Mouse (Mus musculus) liver (tissue): ENCODE data around the gene Omt2b.
"Not testable (repeated sequence)": the region's sequence is repeated elsewhere in the genome, so short reads cannot be mapped to it uniquely, and the experiment has no call there.

Source experiments
- DNase-seq: peaks from one replicate; pipeline ENCODE4 v3.0.0-alpha.2; 2020; ENCODE audit warnings: mixed read lengths

Gene Omt2b

DNA sequence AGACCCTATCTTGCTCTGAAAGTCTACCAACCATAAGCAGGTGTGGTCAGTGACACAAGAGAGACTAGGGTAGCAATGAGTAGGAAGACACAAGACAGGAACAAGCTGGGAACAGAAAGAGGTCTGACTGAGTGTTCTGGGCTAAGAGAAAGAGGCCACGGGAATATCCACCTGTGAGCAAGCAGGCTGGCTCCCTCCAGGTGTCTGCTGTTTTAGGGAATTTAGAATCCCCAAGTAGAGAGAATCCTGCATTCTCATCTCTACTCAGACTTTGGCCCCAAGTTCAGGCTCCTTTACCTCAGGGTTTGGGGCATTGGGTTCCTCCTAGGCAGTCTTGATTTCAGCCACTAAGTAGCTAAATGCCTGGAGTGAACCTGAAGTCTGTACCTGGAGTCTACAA is at the start of gene Omt2b:
Omt2b (plus strand) TSS at position 301 of the 400 bp plus-strand sequence.
- not testable (repeated sequence) for DNase-seq

DNA sequence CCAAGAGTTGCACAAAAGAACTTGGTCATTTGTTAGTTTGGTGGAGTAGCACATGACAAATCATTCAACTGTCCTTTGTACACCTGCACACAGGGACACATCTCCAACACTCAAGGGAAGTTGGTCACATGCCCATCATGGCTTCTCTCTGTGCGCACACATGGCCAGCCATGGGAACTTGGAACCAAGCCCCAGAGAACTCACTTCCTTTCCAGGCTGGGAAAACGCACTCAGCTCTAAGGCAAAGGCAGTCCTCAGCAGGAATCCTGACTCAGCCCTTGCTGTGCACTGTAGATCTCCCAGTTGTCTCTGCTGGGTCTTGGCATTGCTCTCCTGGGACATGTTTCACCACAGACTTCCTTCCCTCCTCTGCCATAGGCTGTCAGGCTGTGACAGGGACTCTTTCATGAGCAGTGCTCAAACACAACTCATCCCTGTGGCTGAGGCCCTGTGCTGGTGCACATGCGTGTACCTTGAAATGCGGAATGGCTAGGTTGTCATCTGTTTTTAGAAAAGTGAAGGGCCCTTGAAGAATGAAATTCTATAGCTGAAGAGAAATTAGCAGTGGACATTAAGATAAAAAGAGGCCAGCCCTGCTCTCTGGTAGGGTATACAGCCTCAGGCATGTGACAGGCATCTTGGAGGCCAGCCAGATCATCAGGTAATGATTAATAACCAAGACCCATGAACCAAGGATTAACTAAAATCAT is 45.2 kb upstream of the Omt2b start:
- DNase-seq, result not testable (repeated sequence)

GRCm38 (mm10) chr9:78289063-78289462 is 38.3 kb upstream of the Omt2b start:
- DNase-seq, result not testable (repeated sequence)

- DNase-seq, result not testable (repeated sequence)
Observed at GRCm38 (mm10) chr9:78289723-78290122, 37.7 kb upstream of the Omt2b start, which contains the start of gene Gm10639. Gene Gm10639, plus strand, starts transcription at chr9:78289923.

- not testable (repeated sequence) for DNase-seq
Observed at GRCm38 (mm10) chr9:78292462-78292861, 34.9 kb upstream of the Omt2b start.

- DNase-seq, result not testable (repeated sequence)
Observed at GRCm38 (mm10) chr9:78293683-78294082, 33.7 kb upstream of the Omt2b start.

DNA sequence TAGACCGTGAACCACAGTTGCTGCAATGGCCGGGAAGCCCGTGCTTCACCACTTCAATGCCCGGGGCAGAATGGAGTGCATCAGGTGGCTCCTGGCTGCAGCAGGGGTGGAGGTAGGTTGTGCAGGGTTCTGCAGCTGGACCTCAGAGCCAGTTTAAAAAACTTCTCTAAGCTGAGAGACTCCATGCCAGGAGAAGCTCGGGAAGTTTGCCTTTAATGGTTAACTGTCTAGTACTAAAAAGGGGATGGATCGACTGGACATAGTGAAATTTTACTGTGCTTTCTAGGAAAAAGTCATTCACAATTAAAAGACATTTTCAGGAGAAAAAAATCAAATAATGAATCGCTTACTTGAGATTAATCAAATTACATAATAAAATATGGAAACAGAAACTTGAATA is 32.6 kb upstream of the Omt2b start:
- not testable (repeated sequence) for DNase-seq

DNA sequence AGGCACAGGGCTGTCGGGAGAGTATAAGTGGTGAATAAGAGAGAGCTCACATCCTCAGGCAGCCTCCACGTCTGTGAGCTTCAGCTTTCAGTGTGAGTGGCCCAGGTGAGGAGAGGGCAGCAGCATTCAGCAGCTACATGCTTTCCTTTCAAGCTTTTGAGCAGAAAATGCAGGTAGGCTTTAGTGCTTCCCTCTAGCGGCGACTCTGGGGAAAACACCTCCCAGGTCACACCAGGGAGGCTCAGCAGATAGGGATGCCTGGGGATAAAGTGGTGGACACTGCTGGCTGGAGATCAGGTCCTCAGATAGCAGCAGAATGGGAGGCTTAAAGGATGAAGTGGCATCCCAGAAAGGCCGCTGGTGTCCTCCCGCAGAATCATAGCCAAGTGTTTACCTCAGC is 31.3 kb upstream of the Omt2b start:
- DNase-seq, result peak; percentile 59

DNA sequence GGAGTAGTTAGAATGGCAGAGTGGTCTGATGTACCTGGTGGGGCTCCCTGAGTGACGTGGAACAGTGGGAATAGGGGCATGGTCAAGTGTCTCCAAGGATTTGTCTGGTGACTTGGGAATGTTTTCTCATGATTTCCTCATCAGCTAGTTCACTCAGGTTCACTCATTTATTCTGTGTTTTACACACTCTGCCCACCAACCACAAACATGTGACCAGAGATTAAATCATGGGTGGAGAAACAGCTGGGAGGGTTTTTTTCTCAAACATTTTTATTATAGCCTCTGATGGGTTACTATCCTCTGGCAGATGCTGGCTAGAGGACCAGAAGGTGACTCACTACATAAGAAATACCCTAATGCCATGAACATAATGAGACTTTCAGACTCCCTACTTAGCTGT is 29.2 kb upstream of the Omt2b start:
- DNase-seq, result no peak

DNA sequence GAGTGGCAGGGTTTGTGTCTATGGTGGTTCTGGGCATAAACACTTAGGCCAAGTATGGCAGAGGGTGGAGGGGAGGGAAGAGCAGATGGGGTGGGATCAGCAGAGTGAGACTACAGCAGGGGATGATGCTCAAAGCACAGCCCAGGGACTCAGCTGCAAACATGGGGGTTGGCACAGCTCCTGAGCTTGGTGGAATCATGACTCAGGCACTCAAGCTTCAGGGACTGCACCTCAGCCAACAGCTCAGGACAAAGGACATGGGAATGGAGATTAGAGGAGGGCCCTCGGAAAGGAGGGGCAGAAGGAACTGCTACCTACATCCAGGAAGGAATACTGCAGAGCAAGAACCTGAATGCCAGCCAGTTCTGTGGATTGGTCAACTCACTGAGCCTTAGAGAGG is 28.2 kb upstream of the Omt2b start:
- not testable (repeated sequence) for DNase-seq

DNA sequence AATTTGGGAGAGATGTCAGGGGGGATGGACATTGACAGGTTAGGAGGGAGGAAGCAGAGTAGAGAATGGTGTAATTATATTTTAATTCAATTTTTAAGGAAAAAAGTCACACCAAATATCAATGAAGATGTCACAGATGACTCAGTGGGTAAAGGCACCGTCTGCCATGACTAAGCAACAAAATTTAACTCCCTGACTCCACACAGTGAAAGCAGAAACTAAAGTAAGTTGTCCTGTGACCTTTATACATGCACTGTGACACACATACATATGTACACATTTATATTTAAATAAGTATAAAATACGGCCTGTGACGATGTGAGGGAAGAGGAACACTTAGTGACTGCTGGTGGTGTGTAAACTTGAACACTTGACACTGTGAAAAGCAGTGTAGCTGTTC is 19.3 kb upstream of the Omt2b start:
- not testable (repeated sequence) for DNase-seq

GRCm38 (mm10) chr9:78314696-78315095 is 12.7 kb upstream of the Omt2b start, which contains the start of gene Omt2a:
Gene Omt2a, minus strand, starts transcription at chr9:78314796.
- DNase-seq, result no peak

- DNase-seq, result no peak
Observed at GRCm38 (mm10) chr9:78319499-78319898, 7.9 kb upstream of the Omt2b start.

DNA sequence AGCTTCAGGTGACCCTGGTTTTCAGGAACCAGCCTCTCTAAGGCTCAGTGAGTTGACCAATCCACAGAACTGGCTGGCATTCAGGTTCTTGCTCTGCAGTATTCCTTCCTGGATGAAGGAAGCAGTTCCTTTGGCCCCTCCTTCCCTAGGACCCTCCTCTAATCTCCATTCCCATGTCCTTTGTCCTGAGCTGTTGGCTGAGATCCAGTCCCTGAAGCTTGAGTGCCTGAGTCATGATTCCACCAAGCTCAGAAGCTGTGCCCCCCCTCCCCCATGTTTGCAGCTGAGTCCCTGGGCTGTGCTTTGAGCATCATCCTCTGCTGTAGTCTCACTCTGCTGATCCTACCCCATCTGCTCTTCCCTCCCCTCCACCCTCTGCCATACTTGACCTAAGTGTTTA is 9.7 kb downstream of the Omt2b start:
- peak; percentile 6 for DNase-seq

DNA sequence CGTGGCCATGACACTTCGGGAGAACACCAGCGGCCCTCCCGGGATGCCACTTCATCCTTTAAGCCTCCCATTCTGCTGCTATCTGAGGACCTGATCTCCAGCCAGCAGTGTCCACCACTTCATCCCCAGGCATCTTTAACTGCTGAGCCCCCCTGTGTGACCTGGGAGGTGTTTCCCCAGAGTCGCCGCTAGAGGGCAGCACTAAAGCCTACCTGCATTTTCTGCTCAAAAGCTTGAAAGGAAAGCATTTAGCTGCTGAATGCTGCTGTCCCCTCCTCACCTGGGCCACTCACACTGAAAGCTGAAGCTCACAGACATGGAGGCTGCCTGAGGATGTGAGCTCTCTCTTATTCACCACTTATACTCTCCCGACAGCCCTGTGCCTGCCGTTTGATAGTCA is 12.9 kb downstream of the Omt2b start:
- peak; percentile 48 for DNase-seq

GRCm38 (mm10) chr9:78342494-78342893 is 15.1 kb downstream of the Omt2b start:
- DNase-seq, result not testable (repeated sequence)

DNA sequence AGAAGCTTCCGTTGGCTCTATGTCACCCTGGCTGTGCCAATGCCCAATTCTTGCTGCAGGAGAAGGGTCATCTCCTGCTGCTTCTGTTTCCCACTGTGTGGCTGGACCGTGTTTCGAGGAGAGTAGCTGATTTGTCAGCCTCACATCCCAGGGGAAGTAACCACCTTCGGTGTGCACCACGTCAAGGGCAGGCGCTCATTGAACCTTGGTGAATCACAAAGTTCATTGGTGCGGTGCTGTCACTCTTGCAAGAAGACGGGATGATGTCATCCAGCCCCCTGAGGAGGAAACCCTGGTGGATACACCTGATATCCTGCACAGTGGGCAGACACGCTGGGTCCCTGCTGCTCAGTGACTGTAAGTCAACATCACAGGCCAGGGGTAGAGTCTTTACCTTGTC is 15.7 kb downstream of the Omt2b start:
- not testable (repeated sequence) for DNase-seq

- DNase-seq, result not testable (repeated sequence)
Observed at GRCm38 (mm10) chr9:78345235-78345634, 17.8 kb downstream of the Omt2b start.

- DNase-seq, result no peak
Observed at GRCm38 (mm10) chr9:78347004-78347403, 19.6 kb downstream of the Omt2b start.

GRCm38 (mm10) chr9:78348206-78349004 is 21.0 kb downstream of the Omt2b start:
- DNase-seq, result not testable (repeated sequence)

DNA sequence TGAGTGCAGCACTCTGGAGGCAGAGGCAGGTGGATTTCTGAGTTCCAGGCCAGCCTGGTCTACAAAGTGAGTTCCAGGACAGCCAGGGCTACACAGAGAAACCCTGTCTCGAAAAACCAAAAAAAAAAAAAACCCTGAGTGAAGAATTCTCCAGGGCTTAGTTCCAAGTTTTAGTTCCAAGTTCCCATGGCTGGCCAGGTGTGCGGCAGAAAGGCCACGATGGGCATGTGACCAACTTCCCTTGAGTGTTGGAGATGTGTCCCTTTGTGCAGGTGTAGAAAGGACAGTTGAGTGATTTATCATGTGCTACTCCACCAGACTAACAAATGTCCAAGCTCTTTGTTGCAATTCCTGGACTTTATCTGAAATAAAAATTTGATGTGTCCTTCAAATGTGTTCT is 21.8 kb downstream of the Omt2b start:
- DNase-seq, result not testable (repeated sequence)

- not testable (repeated sequence) for DNase-seq
Observed at GRCm38 (mm10) chr9:78350007-78350406, 22.6 kb downstream of the Omt2b start.

- DNase-seq, result no peak
Observed at GRCm38 (mm10) chr9:78351504-78352220, 24.3 kb downstream of the Omt2b start.
